Mouse (Mus musculus) right cerebral cortex, postnatal 10 days (tissue): ENCODE measurements at regions not wholly inside any gene's neighbourhood (a gene's known extent, or its start where the extent isn't known, plus 50 kb on each side); places are given as distances from the start of the nearest gene placed in this dataset.
A peak's percentile ranks its signal among the peaks of the same experiment; 100 is the strongest.

ENCODE experiments used
- DNase-seq, 2 experiments: peaks; one replicate each; pipeline ENCODE4 v3.0.0; 2021; ENCODE audit warnings: low spot score in 2 of 2

- DNase-seq: no peak
Observed at GRCm38 (mm10) chr15:51725457-51725856, 2159.2 kb upstream of the Gm7489 start.

- DNase-seq: no peak
Observed at GRCm38 (mm10) chr15:51730106-51730505, 2154.6 kb upstream of the Gm7489 start.

- peak; percentile 63 to 65 for DNase-seq
Observed at GRCm38 (mm10) chr15:51730805-51731412, 2153.8 kb upstream of the Gm7489 start.

- DNase-seq: no peak
Observed at GRCm38 (mm10) chr15:51734194-51734593, 2150.5 kb upstream of the Gm7489 start.
